Mouse (Mus musculus) cerebellum, adult 9-10 months (tissue): ENCODE results near the gene Pcx.
"Not testable (repeated sequence)": the region's sequence is repeated elsewhere in the genome, so short reads cannot be mapped to it uniquely, and the experiment has no call there.

ENCODE experiments used
- DNase-seq: peaks from one replicate; pipeline ENCODE4 v3.0.0; 2022

The Pcx gene

GRCm38 (mm10) chr19:4555086-4555485, 44.8 kb downstream of the Pcx start:
- no peak for DNase-seq

DNA sequence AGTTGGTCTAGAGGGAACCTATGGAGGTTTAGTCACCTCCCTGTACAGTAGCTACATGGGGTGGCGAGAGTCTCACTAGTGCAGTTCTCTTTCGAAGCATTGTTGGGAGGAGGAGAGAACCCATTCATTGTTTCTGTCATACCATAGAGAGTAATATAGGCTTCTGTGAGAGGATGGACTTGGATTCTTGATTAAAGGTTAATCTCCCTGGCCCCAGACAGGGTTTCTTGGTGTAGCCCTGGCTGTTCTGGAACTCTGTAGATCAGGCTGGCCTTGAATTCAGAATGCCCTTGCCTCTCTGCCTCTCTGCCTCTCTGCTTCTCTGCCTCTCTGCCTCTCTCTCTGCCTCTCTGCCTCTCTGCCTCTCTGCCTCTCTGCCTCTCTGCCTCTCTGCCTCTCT, 46.5 kb downstream of the Pcx start:
- no peak for DNase-seq

GRCm38 (mm10) chr19:4557796-4558569, 47.7 kb downstream of the Pcx start:
- peak; percentile 27 for DNase-seq

DNA sequence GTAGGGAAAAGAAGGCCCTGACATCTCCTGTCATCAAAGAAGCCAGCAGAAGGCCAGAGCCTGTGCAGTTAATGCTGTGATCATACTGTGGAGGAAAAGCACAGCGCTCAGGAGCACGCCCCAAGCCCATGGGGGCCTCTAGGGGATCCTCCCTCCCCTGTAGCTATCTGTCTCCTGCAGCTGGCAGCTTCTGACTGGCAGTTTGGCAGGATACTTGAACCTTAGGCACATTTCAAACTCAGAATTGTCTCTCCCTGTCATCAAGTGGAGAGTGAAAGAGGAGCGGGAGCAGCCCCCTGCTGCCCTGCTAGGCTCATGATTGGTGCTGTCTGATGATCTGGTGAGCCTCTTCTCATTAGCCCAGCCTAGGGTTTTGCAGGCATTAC, 48.3 kb downstream of the Pcx start:
- no peak for DNase-seq

DNA sequence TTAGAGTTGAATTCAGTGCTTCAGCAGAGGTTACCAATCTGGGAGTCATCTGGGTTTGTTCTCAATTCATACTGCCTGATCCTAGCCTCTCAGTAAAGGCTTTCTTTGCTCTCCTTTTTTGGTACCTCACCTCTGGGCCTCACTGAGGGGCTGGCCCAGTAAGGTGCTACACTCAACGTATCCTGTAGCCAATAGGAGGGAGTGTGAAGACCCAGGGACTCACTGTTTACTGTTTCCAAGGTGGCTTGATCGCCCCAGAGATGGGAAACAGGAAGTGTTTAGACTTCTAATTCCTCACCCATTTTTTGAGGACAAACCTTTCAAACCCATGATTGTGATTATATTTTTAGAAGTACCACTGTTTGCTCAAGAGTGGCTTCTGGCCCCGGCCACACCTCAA, 48.7 kb downstream of the Pcx start:
- no peak for DNase-seq

GRCm38 (mm10) chr19:4559588-4559987, 49.3 kb downstream of the Pcx start:
- no peak for DNase-seq

GRCm38 (mm10) chr19:4560205-4560604, 49.9 kb downstream of the Pcx start:
- no peak for DNase-seq

GRCm38 (mm10) chr19:4565678-4566077, 55.4 kb downstream of the Pcx start:
- no peak for DNase-seq

GRCm38 (mm10) chr19:4566880-4567279, 56.6 kb downstream of the Pcx start:
- DNase-seq = no peak

DNA sequence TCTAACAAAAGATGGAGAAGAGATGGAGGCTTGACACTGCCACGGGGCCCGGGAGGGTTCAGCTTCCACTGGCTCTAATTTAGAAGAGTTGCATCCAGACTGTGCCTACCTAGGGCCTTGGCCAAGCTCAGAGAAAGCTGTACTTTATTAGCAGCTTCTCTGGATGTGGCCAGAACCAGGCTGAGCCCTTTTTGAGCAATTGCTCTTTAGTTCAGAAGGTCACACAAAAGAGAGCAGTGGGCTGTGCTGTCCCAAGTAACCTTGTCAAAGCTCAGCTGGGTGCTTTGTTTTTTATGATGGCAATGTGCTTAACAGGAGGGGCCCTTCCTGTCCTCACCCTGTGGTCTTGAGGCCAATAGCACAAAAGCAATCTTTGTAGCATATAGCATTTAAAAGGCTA, 57.4 kb downstream of the Pcx start:
- DNase-seq = no peak

DNA sequence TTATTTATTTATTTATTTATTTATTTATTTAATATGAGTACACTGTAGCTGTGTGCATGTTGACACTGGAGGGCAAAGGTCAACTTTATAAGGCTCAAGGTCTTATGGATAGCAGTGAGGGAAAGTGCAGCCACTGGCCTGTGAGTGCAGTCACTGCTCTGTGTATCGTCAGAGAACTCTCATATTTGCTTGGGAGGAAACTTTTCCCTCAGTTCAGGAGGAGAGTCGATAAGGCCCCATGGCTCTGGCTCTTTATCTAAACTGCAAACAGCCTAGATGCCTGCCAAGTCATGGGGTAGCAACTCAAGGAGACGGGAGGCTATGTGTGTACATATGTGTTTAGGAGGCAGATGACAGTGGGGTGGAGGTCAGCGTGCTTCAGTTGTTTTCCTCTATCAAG, 58.6 kb downstream of the Pcx start:
- no peak for DNase-seq

- DNase-seq = no peak
Measured at GRCm38 (mm10) chr19:4569356-4570236, 59.3 kb downstream of the Pcx start.

GRCm38 (mm10) chr19:4570237-4570613, 60.0 kb downstream of the Pcx start:
- no peak for DNase-seq

GRCm38 (mm10) chr19:4570815-4571214, 60.5 kb downstream of the Pcx start:
- no peak for DNase-seq

DNA sequence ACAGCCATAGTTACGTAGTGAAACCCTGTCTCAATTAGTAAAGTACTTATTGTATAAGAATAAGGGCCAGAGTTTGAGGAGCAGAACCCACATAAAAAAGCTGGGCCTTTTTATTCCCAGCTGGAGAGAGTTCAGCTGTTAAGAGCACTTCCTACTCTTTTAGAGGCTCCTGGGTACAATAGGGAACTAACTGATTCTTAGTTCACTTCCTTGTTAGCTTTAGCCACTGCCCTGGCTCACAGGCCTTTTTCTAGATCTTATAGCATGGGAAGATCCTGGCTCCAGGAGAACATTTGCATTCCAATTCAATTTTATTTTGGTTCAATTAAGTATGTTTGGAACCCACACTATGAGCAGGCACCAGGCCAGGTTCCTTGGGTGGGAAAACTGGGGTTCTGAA, 61.4 kb downstream of the Pcx start:
- no peak for DNase-seq

DNA sequence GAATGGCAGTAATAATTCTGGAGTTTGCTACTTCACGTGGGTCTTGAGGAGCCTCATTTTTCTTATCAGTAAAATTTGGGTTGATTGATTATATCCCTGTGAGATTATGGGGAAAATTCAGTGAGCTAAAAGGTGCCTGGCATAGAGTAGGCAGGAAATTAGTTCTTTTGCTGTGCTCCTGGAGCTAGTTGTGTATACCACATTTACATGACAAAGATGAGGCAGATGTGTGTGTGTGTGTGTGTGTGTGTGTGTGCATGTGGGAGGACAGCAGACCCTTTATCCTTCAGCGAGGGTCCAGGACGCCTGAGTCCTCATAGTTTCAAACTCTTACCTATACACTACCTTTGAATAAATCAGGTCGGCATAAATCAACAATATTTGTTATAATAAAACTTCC, 61.8 kb downstream of the Pcx start:
- DNase-seq = no peak

DNA sequence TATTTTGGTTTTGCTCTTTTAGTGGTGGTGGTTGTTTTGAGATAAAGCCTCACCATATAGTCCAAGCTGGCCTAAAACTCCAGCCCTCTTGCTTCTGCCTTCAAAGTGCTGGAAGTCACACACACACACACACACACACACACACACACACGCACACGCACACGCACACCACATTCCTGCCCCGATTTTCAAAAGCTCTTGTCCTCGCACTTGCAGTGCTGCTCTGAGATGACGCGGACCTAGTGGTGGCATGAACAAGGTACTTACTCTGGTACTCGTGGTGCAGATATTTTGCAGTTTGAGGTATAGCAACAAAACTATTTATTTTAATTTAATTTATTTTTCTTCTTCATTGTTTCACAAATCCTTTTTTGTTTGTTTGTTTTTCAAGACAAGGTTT, 62.2 kb downstream of the Pcx start:
- DNase-seq = no peak

DNA sequence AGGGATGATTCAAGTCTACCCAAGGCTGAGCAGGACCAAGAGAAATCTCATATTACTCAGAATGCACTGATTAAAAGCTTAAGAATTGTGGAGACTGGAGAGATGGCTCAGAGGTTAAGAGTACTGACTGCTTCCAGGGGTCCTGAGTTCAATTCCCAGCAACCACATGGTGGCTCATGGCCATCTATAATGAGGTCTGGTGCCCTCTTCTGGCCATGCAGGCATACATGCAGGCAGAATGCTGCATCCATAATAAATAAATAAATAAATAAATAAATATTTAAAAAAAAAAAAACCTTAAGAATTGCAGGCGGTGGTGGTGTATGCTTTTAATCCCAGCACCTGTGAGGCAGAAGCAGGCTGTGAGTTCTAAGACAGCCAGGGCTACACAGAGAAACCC, 63.0 kb downstream of the Pcx start:
- no peak for DNase-seq

GRCm38 (mm10) chr19:4578799-4579198, 68.5 kb downstream of the Pcx start:
- DNase-seq = peak; percentile 87

GRCm38 (mm10) chr19:4579296-4579695, 69.0 kb downstream of the Pcx start:
- DNase-seq = no peak

GRCm38 (mm10) chr19:4583856-4584255, 73.6 kb downstream of the Pcx start:
- DNase-seq = no peak

GRCm38 (mm10) chr19:4586783-4587182, 76.5 kb downstream of the Pcx start:
- not testable (repeated sequence) for DNase-seq

DNA sequence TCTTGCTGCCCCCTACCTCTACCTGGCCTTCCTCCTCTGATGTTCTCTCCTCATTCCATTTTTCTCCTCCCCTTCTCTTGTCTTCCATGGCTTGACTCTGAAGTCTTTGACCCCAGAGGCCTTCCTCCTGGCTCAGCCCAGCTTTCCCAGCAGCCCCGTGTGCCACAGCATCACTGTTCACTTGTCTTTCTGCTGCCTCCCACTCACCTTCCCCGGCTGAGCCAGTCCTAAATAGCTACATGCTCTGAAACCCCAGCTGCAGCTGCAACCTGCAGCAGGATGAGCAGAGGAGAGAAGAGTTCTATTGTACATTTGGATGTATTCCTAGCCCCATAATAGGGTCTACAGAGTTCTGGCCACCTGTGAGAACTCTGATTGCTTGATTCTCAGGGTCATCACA, 77.2 kb downstream of the Pcx start:
- no peak for DNase-seq

GRCm38 (mm10) chr19:4588430-4588829, 78.2 kb downstream of the Pcx start:
- no peak for DNase-seq
